Mouse (Mus musculus): ENCODE measurements around the gene Usp24.

The Usp24 gene

DNA sequence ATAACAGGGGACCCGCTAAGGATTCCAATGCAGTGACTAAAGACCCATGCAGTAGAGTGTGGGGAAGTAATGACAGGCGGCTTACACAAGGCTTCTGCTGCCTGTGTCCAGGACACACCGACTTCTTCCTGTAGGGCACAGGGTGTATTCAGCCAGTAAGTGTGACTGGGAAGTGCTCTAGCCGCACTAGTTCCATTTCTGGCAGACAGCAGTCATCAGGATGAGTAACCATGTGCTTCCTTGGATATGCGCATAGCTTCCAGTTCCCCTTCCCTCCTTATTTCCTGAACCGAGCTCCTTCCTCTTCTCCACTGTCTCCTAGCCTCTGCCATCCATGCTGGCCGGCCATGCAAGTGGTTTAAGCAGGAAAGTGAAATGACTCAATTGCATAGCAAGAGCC, 113.1 kb downstream of the Usp24 start:
- DNase-seq (ENCODE audit: inconsistent ontology term) = no peak

DNA sequence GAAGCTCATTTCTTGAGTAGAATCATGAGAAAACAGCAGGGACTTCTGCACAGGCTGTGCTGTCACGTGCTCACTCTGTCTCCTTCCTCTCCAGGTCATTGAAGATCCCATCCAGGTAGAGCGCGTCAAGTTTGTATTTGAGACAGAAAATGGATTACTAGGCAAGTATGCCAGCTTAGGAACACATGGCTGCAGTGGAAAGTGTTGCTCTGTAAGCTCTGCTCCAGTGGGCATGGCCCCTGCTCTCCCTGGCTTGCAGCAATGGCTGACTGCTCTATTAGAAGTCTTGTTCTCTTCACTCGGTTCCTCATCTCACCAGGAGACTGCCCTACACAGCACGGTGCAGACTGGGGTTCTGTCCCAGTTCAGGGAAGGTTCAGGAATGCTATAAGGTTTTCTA, 114.4 kb downstream of the Usp24 start:
- no peak for DNase-seq (ENCODE audit: inconsistent ontology term)

DNA sequence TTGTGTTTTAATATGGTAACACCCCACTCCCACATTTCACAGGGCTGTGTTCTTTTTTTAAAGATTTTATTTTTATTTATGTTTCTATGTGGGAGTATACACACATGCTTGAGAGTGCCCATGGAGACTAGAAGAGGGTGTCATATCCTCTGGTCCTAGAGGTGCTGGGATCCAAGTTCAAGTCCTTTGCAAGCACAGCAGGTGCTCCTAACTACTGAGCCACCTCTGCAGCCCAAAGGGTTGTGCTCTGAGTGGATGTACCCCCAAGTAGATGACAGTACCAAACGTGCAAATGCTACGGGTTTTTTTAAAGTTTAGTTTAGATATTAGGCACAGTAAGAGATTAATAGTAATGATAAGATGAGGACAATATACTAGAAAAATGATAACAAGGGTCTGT, 119.4 kb downstream of the Usp24 start:
- DNase-seq (ENCODE audit: inconsistent ontology term) = no peak

DNA sequence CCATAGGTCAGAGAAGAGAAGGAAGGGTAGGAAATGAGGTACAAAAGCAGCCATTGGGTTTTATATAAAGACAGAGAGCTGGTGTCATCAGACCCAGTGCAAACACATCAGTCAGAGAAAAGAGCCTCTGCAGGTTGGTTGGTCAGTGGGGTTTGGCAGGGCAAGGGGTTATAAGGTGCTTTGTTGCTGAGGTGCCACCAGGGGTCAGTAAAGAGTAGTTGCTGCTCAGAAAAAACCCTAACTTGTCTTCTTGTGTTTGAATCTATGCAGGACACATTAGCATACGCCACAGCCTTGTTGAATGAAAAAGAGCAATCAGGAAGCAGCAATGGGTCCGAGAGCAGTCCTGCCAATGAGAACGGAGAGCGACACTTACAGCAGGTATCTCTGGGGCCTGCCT, 120.5 kb downstream of the Usp24 start:
- DNase-seq (ENCODE audit: inconsistent ontology term) = peak; percentile 9

DNA sequence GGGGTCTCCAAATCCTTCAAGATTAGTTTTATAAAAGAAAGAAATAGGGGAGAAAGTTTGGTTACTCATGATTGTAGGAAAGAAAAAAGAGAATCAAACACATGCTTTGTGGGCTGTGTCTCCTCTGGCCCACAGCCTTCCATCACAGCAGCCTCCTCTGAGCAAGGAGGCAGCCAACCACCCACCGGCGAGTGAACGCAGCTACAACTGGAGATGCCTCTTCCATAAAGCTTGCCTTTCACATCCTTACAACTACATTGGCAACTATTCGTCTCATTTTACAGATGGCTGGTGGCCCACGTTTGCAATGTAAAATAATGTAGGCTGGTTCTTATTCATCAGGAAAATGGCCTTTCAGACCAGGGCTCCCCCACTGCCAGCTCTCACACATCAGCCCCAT, 121.2 kb downstream of the Usp24 start:
- DNase-seq (ENCODE audit: inconsistent ontology term) = no peak

DNA sequence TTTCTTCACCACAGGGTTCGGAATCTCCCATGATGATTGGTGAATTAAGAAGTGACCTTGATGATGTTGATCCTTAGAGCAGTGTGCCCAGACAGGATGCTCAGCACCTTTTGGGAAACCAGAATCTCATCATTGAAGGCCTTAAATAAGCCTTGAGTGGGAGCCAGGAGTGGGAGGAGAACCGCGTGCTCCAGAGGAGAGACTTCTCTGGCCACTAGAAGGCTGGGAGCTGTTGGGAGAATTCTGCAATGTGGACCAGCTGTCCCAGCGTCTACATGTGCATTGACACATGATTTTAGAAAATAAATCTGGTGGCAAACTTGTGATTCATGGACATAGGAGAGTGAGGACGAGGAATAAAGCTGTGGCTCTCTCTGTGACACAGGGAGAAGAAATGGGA, 122.8 kb downstream of the Usp24 start:
- no peak for DNase-seq (ENCODE audit: inconsistent ontology term)

DNA sequence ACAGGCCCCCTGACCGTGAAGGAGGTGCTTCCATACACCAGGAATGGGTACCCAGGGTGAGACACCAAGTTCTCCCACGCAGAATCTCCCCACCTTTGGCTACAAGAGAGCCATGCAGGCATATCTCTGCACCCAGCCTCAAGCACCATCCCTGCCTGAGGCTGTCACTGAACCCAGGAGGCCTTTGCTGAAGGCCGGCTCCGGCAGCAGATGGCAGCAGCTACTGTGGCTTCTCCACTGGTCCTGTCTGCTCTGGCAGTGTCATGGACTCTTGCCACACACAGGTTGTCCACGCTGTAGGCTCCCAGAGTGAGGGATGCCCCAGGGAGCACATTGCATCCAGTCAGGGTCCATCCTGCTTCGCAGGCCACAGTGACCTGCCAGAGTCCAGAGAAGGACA, 127.2 kb downstream of the Usp24 start:
- no peak for DNase-seq (ENCODE audit: inconsistent ontology term)

DNA sequence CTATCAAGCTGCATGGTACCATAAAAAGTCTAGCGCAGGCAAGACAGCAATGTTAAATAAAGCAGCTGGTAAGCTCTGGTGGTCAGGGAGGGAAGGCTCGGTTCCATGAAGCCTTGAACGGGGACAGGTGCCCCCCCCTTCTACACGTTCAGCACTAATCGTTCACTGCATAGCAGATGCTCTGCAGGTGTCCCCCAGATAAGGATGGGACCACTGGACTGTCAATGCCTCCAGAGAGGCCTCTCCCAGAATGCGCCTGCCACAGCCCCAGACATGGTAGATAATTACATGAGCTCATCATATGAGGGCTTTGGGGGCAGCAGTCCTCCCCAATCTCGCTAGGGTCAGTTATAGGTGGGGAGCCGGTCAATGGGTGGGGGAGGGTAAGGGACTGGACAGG, 133.3 kb downstream of the Usp24 start:
- DNase-seq (ENCODE audit: inconsistent ontology term) = no peak

DNA sequence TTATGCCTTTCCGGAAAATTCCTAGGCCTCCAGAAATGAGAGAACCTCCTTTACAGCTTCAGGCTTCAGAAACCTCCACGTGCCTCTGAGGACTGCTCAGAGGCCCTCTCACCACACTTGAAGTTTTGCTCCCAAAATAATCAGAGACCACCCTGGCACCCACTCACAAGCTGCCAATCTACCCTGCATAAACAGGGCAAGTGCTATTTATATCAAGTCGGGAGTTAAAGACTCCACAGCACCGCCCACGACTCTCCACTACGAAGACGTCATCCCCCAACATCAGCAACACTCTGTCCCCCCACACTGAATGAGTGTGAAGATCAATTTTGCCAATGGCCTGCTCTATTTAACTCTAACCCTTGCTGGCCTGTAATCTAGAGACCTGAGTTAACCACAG, 136.4 kb downstream of the Usp24 start:
- DNase-seq (ENCODE audit: inconsistent ontology term) = no peak

DNA sequence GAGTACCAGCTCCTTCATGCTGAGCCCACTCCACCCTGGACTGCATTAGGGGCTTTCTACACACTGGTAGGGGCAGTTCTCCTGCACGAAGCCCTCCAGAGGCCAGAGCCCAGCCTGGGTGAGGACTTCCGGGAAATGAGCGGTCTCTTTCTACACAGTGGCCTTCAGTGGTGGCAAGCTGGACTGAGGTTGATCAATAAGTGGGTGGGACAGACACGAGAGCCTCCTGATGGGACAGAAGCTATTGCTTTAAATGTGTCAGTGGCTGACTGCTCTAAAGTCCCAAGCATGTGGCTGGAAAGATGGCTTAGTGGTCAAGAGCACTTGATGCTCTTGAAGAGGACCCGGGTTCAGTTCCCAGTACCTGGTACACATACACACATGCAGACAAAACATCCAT, 137.1 kb downstream of the Usp24 start:
- DNase-seq (ENCODE audit: inconsistent ontology term) = no peak

DNA sequence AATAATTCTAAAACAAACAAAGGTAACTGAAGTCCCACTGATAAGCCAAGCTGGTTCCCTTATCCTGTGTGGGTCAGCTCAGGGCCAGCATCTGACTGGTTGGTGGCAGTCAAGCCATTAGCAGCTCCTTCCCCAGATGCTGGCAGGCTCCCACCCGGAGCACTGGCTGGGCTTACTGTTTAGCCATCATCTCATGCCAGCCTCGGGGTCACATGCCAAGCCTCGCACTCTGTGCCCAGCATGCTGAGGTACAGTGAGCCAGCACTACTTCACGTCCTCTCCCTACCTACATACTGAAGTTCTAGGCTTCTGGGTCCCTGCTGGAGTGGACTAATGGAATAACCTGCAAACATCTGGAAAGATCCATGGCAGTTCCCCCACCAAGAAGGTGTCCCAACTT, 137.5 kb downstream of the Usp24 start:
- no peak for DNase-seq (ENCODE audit: inconsistent ontology term)

DNA sequence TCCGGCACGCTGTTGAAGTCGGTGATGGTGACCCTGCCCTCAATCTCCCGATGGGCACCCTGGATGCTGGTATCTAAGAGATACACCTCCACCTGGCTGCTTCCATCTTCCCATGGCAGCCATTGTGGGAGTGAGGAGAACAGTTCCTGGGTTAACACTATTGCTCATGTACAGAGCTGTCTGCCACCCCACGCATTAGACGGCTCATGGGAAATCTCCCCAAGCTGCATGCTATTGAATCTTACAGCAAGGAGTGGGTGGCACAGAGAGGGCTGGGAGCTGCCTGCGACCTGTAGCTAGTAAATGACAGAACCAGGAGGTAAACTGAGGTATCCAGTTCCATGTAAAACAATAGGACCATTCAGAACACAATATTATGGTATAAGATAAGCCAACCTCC, 138.5 kb downstream of the Usp24 start:
- DNase-seq (ENCODE audit: inconsistent ontology term) = no peak

DNA sequence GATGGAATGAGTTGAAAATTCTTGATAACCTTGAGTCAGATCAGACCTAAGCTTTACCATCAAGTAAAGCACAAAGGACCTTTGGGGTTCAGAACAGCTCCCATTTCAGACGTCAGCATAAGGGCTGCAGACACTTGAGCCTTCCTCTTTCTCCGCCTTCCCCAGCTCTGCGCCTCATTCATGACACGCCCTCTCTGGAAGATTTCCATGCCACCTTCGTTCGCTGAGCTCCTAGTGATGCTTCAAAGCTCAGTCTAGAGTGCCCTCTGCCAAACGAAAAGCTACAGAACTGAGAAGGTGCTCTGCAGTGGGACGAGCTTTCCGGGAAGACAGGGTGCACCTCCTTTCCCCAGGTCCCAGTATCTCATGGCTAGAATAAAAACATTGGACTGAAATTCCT, 146.0 kb downstream of the Usp24 start:
- no peak for DNase-seq (ENCODE audit: inconsistent ontology term)

DNA sequence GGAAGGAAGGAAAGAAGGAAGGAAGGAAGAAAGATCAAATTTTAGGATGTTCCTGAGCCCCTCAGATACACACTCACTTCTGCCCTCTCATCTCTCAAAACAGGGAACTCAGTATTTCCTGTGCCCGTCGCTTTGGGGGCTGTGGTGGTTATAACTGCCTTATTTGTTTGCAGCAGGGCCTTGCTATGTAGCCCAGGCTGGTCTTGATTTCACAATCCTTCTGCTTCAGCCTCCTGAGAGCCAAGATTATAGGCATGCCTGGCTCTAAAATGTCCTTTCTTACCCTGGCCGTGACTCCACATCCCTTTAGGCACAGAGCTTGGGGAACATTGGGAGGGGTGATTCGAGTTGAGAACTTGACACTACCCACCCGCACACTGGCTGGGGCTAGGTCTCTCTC, 146.5 kb downstream of the Usp24 start:
- DNase-seq (ENCODE audit: inconsistent ontology term) = no peak

DNA sequence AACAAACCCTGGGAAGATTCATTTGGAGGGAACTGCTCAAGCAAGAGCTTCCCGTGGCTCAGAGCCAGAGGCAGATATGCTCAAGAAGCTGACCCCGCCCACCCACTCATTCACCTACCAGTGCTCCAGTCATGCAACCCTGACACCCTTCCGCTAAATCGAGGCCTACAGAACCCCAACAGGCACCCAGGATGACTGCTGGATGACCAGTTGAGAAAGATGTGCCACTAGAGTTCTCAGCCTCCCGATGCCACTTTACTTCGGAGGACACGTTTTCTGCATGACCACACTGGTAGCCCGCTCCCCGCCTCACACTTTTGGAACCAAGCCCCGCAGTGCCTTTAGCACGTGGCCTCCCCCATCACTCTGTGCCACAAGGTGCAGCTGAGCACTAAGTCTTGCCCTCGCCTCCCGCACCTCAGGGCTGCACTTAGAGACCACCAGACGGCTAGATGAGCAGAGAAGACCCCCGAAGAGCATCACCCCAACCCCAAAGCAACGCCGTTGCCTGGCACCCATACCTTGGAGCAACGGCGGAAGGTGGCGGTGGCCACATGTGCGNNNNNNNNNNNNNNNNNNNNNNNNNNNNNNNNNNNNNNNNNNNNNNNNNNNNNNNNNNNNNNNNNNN, 147.3 kb downstream of the Usp24 start:
- no peak for DNase-seq (ENCODE audit: inconsistent ontology term)

DNA sequence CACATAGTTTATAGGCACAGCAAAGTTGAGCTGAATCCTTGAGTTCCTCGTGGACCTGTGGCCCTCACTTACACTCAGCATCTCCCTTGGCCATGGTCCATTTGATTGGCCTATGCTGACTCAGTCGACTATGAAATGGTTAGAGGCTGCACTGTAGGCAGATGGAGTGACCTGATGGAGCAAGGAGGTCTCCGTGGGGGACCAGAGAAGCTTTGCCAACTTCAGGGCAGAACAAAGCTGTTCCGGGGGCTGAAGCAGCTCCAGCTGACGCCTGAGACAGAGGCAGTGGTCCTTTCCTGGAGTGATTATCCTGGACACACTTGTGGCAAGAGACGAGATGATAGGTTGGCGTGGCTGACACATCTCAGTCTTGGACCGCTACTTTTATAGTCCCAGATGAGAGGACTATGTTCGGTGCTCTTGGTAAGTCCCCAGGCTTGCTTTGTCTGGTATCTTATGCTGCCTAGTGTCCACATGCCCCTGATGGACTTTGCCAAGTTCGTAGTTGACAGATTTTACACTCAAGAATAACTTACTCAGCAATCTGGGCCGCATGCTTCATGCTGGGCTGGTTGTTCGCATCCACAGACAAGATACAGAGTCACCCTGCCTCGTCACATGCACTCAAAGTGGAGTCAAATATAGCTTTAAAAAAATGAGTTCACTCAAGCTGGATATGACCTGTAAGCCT, 151.6 kb downstream of the Usp24 start:
- no peak for DNase-seq (ENCODE audit: inconsistent ontology term)

DNA sequence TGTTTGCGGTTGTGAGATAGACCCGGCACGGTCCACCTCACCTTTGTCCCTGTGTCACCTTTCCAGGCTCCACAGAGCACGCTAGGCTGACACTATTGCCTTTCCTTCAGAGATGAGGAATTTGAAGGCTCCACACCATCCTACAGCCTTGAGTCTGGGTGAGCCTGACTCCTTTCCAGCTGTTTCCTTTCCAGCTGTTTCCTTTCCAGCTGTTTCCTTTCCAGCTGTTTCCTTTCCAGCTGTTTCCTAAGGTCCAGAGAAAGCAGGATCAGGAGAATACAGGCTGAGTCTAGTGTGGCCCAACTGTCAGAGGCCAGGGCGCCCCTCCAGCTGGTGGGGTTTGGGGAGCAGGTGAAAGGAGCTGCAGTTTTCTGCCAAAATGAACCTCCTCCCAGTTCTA, 154.9 kb downstream of the Usp24 start:
- no peak for DNase-seq (ENCODE audit: inconsistent ontology term)

DNA sequence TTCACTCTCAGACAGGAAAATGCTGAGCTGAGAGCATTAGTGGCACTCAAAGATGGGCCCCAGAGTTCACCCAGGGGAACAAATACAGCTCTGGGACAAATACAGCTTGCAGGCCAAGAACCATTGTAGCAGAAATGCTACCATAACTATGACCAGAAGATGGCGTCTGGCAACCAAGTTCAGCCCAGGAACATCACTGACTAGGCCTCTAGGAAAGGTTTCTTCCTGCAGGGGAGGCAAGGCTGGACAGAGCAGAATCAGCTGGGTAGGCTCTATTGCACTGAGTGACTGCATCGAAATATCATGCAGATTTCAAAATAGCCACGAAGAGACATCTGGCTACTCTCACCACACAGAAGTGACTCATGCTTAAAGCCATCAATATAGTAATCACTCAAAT, 156.3 kb downstream of the Usp24 start:
- peak; percentile 66 for DNase-seq (ENCODE audit: inconsistent ontology term)

DNA sequence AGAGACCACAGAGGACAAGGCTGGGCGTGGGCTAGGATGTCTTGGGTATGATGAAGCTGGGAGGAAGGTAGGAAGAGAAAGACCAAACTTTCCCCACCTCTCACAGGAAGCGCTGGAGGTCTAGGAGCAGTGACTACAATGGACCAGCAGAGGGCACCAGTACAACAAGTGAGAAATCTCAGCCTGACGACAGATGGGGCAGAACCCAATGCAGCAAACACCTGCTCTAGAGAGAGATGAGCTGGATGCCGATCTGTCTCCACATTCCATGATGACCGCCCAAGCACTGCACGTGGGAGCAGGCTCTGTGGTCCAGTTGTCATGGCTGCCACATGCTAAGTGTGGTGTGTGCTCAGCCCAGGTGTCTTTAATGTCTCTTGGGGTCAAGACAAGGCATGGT, 158.2 kb downstream of the Usp24 start:
- peak; percentile 65 for DNase-seq (ENCODE audit: inconsistent ontology term)

DNA sequence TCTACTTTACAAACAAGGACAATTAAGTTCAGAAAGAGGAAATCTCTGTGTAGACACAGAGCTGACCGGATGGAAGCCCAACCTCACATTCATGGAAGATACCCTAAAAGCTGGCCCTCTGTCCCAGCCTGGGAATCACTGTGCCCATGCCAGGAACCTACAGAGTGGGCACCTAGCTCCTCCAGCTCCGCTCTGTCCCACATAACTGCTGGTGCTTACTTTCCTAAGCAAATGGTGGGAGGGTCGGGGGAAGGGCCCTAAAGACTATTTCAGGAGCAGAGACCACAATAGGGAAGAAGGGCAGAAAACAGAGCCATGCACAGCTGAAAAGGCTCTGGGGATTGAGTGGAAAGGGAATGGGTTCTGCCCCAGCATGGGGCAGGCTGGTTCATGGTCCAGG, 164.5 kb downstream of the Usp24 start:
- no peak for DNase-seq (ENCODE audit: inconsistent ontology term)

DNA sequence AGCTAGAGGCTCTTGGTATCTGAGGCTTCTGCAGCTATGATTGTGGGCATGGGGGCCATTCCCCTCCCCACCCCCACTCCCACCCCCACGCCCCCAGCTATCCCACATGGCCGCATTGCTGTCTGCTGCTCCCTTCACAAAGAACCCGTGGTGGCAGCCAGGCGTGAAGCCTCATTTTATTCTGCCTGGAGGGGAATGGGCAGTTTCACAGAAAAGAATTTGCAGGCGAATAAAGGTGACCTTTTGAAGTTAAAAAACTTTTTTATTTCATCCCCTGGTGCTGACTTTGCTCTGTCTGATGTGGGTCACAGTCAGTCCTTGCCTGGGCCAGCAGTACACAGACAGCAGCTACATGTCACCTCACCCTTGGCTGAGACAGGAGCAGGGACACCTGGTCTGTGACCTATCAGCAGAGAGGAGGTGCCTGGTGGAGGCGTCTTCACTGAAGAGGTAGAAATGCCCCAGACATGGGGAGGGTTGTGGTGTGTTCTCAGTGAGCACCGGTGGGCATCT, 167.3 kb downstream of the Usp24 start:
- no peak for DNase-seq (ENCODE audit: inconsistent ontology term)

DNA sequence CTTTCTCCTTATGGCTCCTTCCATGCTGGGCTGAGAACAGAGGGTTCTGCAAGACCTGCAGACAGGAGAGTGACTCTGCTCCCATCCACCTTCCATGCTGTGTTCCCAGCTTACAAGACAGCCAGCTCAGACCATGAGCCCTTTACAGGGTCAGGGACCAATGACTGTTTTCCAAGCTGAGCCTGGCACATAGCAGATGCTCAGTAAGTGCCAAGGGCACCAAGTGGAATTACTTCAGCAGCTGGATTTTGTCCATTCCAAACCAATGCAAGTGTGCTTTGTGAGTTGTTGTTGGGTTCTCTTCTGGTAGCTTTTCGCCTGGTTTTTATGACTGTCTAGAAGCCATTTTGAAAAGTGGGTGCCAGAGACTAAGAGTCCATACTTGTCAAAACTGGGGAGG, 167.8 kb downstream of the Usp24 start:
- DNase-seq (ENCODE audit: inconsistent ontology term) = no peak

DNA sequence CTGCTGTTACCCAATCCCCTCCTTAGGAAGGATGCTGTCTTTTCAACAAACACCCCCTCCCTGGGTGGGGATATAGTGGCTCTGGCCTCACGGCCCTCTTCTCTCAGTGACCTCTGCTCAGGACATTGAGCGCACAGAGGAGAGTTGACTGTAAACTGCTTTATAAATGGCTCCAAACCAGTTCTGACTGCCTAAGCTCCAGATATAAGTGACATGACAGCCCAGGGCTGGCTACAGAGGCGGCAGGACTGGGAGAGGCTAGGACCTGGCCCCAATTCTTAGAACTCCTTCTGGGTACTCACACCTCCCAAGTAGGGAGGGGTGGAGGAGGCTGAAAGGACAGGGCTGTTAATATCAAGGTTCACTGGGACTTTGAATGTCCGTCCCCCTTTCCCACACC, 174.6 kb downstream of the Usp24 start:
- no peak for DNase-seq (ENCODE audit: inconsistent ontology term)
